Mouse (Mus musculus): ENCODE measurements at regions not wholly inside any gene's neighbourhood (a gene's known extent, or its start where the extent isn't known, plus 50 kb on each side); places are given as distances from the start of the nearest gene placed in this dataset.

- ATAC-seq (ENCODE audit: insufficient number of reproducible peaks, insufficient read depth, low FRiP score, low read depth) = no peak
- no peak overlapping the region for H3K9ac ChIP-seq (replicated peaks; ENCODE audit: low read depth, low read length)
- no peak overlapping the region for H3K4me2 ChIP-seq (replicated peaks; ENCODE audit: low read depth, low read length)
- 59% methylated on average over 4 of the region's 4 CpGs for WGBS
- H3K27ac ChIP-seq (ENCODE audit: low read length) = no peak overlapping the region
- no peak overlapping the region for H3K4me3 ChIP-seq (ENCODE audit: low read depth, low read length)
- no peaks in the 10 kb centered on the region for H3K36me3 ChIP-seq (ENCODE audit: control insufficient read depth, insufficient read depth, low read length)
- H3K4me1 ChIP-seq (ENCODE audit: control insufficient read depth, insufficient read depth, low read length) = no peaks in the 10 kb centered on the region
- H3K27me3 ChIP-seq (ENCODE audit: control insufficient read depth, insufficient read depth, low read length) = no peaks in the 10 kb centered on the region
- no peaks in the 10 kb centered on the region for H3K9me3 ChIP-seq (ENCODE audit: control insufficient read depth, low read depth, low read length)
Observed at GRCm38 (mm10) chrX:12327464-12327863, 167.3 kb upstream of the Bcor start.

- Histone ChIP-seq H3K9ac (replicated peaks; ENCODE audit: low read depth, low read length) (no peak overlapping the region), H3K4me1 (ENCODE audit: control insufficient read depth, insufficient read depth, low read length) (no peaks in the 10 kb centered on the region), H3K36me3 (ENCODE audit: control insufficient read depth, insufficient read depth, low read length) (no peaks in the 10 kb centered on the region), H3K4me2 (replicated peaks; ENCODE audit: low read depth, low read length) (no peak overlapping the region), H3K9me3 (ENCODE audit: control insufficient read depth, low read depth, low read length) (no peaks in the 10 kb centered on the region), H3K4me3 (ENCODE audit: low read depth, low read length) (no peak overlapping the region), H3K27me3 (ENCODE audit: control insufficient read depth, insufficient read depth, low read length) (no peaks in the 10 kb centered on the region), H3K27ac (ENCODE audit: low read length) (no peak overlapping the region)
- no peak for ATAC-seq (ENCODE audit: insufficient number of reproducible peaks, insufficient read depth, low FRiP score, low read depth)
- WGBS = 80% methylated on average over 9 of the region's 9 CpGs
Observed at GRCm38 (mm10) chrX:12340561-12340960, 180.4 kb upstream of the Bcor start.

- Histone ChIP-seq H3K27me3 (ENCODE audit: control insufficient read depth, insufficient read depth, low read length) (no peaks in the 10 kb centered on the region), H3K4me2 (replicated peaks; ENCODE audit: low read depth, low read length) (no peak overlapping the region), H3K9ac (replicated peaks; ENCODE audit: low read depth, low read length) (no peak overlapping the region), H3K4me3 (ENCODE audit: low read depth, low read length) (no peak overlapping the region), H3K36me3 (ENCODE audit: control insufficient read depth, insufficient read depth, low read length) (no peaks in the 10 kb centered on the region), H3K9me3 (ENCODE audit: control insufficient read depth, low read depth, low read length) (no peaks in the 10 kb centered on the region), H3K4me1 (ENCODE audit: control insufficient read depth, insufficient read depth, low read length) (no peaks in the 10 kb centered on the region), H3K27ac (ENCODE audit: low read length) (no peak overlapping the region)
- 58% methylated on average over 5 of the region's 5 CpGs for WGBS
- no peak for ATAC-seq (ENCODE audit: insufficient number of reproducible peaks, insufficient read depth, low FRiP score, low read depth)
Observed at GRCm38 (mm10) chrX:12341356-12341965, 181.3 kb upstream of the Bcor start.

GRCm38 (mm10) chrX:12344805-12345555, 184.8 kb upstream of the Bcor start:
- no peaks in the 10 kb centered on the region for H3K9me3 ChIP-seq (ENCODE audit: control insufficient read depth, low read depth, low read length)
- no peak overlapping the region for H3K4me3 ChIP-seq (ENCODE audit: low read depth, low read length)
- no peak overlapping the region for H3K9ac ChIP-seq (replicated peaks; ENCODE audit: low read depth, low read length)
- 74% methylated on average over 12 of the region's 12 CpGs for WGBS
- H3K4me2 ChIP-seq (replicated peaks; ENCODE audit: low read depth, low read length) = no peak overlapping the region
- no peaks in the 10 kb centered on the region for H3K4me1 ChIP-seq (ENCODE audit: control insufficient read depth, insufficient read depth, low read length)
- H3K27me3 ChIP-seq (ENCODE audit: control insufficient read depth, insufficient read depth, low read length) = no peaks in the 10 kb centered on the region
- H3K27ac ChIP-seq (ENCODE audit: low read length) = no peak overlapping the region
- no peak for ATAC-seq (ENCODE audit: insufficient number of reproducible peaks, insufficient read depth, low FRiP score, low read depth)
- no peaks in the 10 kb centered on the region for H3K36me3 ChIP-seq (ENCODE audit: control insufficient read depth, insufficient read depth, low read length)

- Histone ChIP-seq H3K9ac (replicated peaks; ENCODE audit: low read depth, low read length) (no peak overlapping the region), H3K9me3 (ENCODE audit: control insufficient read depth, low read depth, low read length) (no peaks in the 10 kb centered on the region), H3K27ac (ENCODE audit: low read length) (no peak overlapping the region), H3K4me2 (replicated peaks; ENCODE audit: low read depth, low read length) (no peak overlapping the region), H3K36me3 (ENCODE audit: control insufficient read depth, insufficient read depth, low read length) (no peaks in the 10 kb centered on the region), H3K4me3 (ENCODE audit: low read depth, low read length) (no peak overlapping the region), H3K4me1 (ENCODE audit: control insufficient read depth, insufficient read depth, low read length) (no peaks in the 10 kb centered on the region), H3K27me3 (ENCODE audit: control insufficient read depth, insufficient read depth, low read length) (no peaks in the 10 kb centered on the region)
- WGBS = 77% methylated on average over 3 of the region's 3 CpGs
- ATAC-seq (ENCODE audit: insufficient number of reproducible peaks, insufficient read depth, low FRiP score, low read depth) = no peak
Observed at GRCm38 (mm10) chrX:12346856-12347255, 186.7 kb upstream of the Bcor start.

- 59% methylated on average over 8 of the region's 8 CpGs for WGBS
Observed at GRCm38 (mm10) chrX:12348117-12348516, 188.0 kb upstream of the Bcor start.

GRCm38 (mm10) chrX:12354875-12355274, 194.7 kb upstream of the Bcor start:
- H3K27ac ChIP-seq (ENCODE audit: low read length) = no peak overlapping the region
- WGBS = 96% methylated on average over 2 of the region's 2 CpGs
- H3K9ac ChIP-seq (replicated peaks; ENCODE audit: low read depth, low read length) = no peak overlapping the region
- no peak overlapping the region for H3K4me2 ChIP-seq (replicated peaks; ENCODE audit: low read depth, low read length)
- ATAC-seq (ENCODE audit: insufficient number of reproducible peaks, insufficient read depth, low FRiP score, low read depth) = no peak
- H3K4me3 ChIP-seq (ENCODE audit: low read depth, low read length) = no peak overlapping the region
- H3K9me3 ChIP-seq (ENCODE audit: control insufficient read depth, low read depth, low read length) = no peaks in the 10 kb centered on the region
- no peaks in the 10 kb centered on the region for H3K36me3 ChIP-seq (ENCODE audit: control insufficient read depth, insufficient read depth, low read length)
- no peaks in the 10 kb centered on the region for H3K27me3 ChIP-seq (ENCODE audit: control insufficient read depth, insufficient read depth, low read length)
- H3K4me1 ChIP-seq (ENCODE audit: control insufficient read depth, insufficient read depth, low read length) = no peaks in the 10 kb centered on the region

More at GRCm38 (mm10) chrX:12348117-12348516, 188.0 kb upstream of the Bcor start:
- no peak overlapping the region for H3K4me2 ChIP-seq (replicated peaks; ENCODE audit: low read depth, low read length)
- H3K36me3 ChIP-seq (ENCODE audit: control insufficient read depth, insufficient read depth, low read length) = no peaks in the 10 kb centered on the region
- H3K4me3 ChIP-seq (ENCODE audit: low read depth, low read length) = no peak overlapping the region
- H3K4me1 ChIP-seq (ENCODE audit: control insufficient read depth, insufficient read depth, low read length) = no peaks in the 10 kb centered on the region
- no peaks in the 10 kb centered on the region for H3K9me3 ChIP-seq (ENCODE audit: control insufficient read depth, low read depth, low read length)
- no peaks in the 10 kb centered on the region for H3K27me3 ChIP-seq (ENCODE audit: control insufficient read depth, insufficient read depth, low read length)
- no peak overlapping the region for H3K27ac ChIP-seq (ENCODE audit: low read length)
- no peak overlapping the region for H3K9ac ChIP-seq (replicated peaks; ENCODE audit: low read depth, low read length)
- ATAC-seq (ENCODE audit: insufficient number of reproducible peaks, insufficient read depth, low FRiP score, low read depth) = no peak

- Histone ChIP-seq H3K4me3 (ENCODE audit: low read depth, low read length) (no peak overlapping the region), H3K9ac (replicated peaks; ENCODE audit: low read depth, low read length) (no peak overlapping the region), H3K27ac (ENCODE audit: low read length) (no peak overlapping the region), H3K4me2 (replicated peaks; ENCODE audit: low read depth, low read length) (no peak overlapping the region), H3K36me3 (ENCODE audit: control insufficient read depth, insufficient read depth, low read length) (no peaks in the 10 kb centered on the region), H3K27me3 (ENCODE audit: control insufficient read depth, insufficient read depth, low read length) (no peaks in the 10 kb centered on the region), H3K9me3 (ENCODE audit: control insufficient read depth, low read depth, low read length) (no peaks in the 10 kb centered on the region), H3K4me1 (ENCODE audit: control insufficient read depth, insufficient read depth, low read length) (no peaks in the 10 kb centered on the region)
- ATAC-seq (ENCODE audit: insufficient number of reproducible peaks, insufficient read depth, low FRiP score, low read depth) = no peak
- WGBS = 65% methylated on average over 1 of the region's 1 CpGs
Observed at GRCm38 (mm10) chrX:12358026-12358425, 197.9 kb upstream of the Bcor start.

All from stomach, embryonic 14.5 days (tissue).